Mouse (Mus musculus): Measurements from ENCODE around the gene Frmd5.

- TF ChIP-seq POLR2A (IDR thresholded peaks at IDR 0.05; ENCODE audit: borderline replicate concordance, low read depth, low read length) = no peak
- TF ChIP-seq CTCF (IDR thresholded peaks at IDR 0.05; ENCODE audit: low read depth, low read length) = no peak
Measured at GRCm38 (mm10) chr2:121695436-121695835, 111.5 kb downstream of the Frmd5 start.

Measured in bone marrow macrophage, adult 2 months (primary cell).